In the genomic region with DNA sequence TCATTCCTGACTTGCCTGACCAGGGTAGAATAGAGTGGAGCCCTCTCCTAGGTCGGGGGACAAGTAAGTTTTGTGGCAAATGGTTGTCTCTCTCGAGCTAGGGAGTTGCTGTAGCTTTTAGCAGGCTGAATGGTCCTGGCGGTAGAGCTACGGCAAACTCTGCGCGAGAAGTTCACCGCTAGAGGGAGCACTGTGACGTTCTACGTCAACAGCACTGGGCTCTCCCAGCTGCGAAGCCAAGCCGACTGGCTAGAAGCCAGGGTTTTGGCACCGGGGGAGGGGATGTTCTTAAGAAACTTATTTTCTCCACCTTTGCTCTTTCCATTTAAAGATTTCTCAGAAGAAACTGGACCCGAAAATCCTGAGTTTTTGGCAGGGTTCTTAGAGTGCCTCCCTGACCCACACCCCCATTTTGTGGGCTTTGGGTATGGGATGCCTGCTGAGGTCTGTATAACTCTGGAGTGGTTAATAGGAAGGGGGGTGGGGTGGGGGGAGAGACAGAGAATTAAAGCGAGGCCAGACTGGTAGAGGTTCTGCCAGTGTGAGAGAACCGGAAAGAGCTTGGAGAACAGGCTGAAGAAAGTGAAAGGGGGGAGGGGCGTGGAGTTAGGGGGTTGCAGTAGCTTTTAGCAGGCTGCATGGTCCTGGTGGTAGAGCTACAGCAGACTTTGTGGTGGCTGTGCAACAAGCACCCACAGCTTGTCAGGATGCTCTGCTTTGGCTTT, we compare ENCODE assay signal across 9 mouse cellular contexts. TPM values are rescaled to one million over a fixed set of nuclear protein-coding genes. Genes with fewer than 3 reads are reported as not detected.
DNase-seq lines count a peak whose midpoint lies in the region; TF ChIP-seq lines count a peak whose summit lies in the region.
"Had no signal": no experiment of that assay in that cellular context is flagged by ENCODE, and none has a peak within 500 bp of the region (broad histone marks: within the 10 kb centered on the region; RNA-seq: fewer than 3 reads in every experiment).

No protein-coding gene starts in this region.

- 9% methylated on average over 16 of the region's 16 CpGs for WGBS in hindbrain, embryonic 10.5 days
- 9% methylated on average over 16 of the region's 16 CpGs for WGBS in lung, adult 2 months

- no peaks in the 10 kb centered on the region for H3K36me3 ChIP-seq in hindbrain, embryonic 10.5 days

- TF ChIP-seq CTCF in lung, adult 2 months (IDR thresholded peaks at IDR 0.05; ENCODE audit: insufficient read depth, low read length): peak; percentile 78

- peak overlapping the region; percentile 47; the same call in 1 of the 2 replicates for H3K27ac ChIP-seq in hindbrain, embryonic 10.5 days

- no peaks in the 10 kb centered on the region for H3K27me3 ChIP-seq in hindbrain, embryonic 10.5 days (ENCODE audit: insufficient read depth, poor library complexity, severe bottlenecking)
- H3K27me3 ChIP-seq: megakaryocyte, embryonic 14.5 days had no signal

- no peaks in the 10 kb centered on the region for H3K9me3 ChIP-seq in hindbrain, embryonic 10.5 days
- H3K9me3 ChIP-seq: megakaryocyte, embryonic 14.5 days had no signal

- peak; percentile 56 for DNase-seq in WW6 (ENCODE audit: low read depth, low spot score)
- peak; percentile 97 to 98 for DNase-seq in cerebellum, postnatal 14 days
- peak; percentile 76 to 87 for DNase-seq in frontal cortex, postnatal 14 days (ENCODE audit: low spot score in 2 of 2)
- peak; percentile 88 for DNase-seq in hindbrain, embryonic 10.5 days (ENCODE audit: low spot score)
- peak; percentile 73 to 91 for DNase-seq in layer of hippocampus, adult 8-10 months (ENCODE audit: low spot score in 2 of 2)
- DNase-seq in lung, adult 2 months: peak; percentile 67
- DNase-seq in retina, adult 2 months (ENCODE audit: low read depth, low spot score): peak; percentile 75
- peak; percentile 55 for DNase-seq in urinary bladder, adult 2 months (ENCODE audit: low spot score)

- H3K4me3 ChIP-seq in hindbrain, embryonic 10.5 days: peak overlapping the region; percentile 24
- H3K4me3 ChIP-seq in lung, adult 2 months (replicated peaks; ENCODE audit: extremely low read depth, low read depth, low read length): no peak overlapping the region
- H3K4me3 ChIP-seq: megakaryocyte, embryonic 14.5 days had no signal

- no peak for TF ChIP-seq POLR2A in lung, adult 2 months (IDR thresholded peaks at IDR 0.05; ENCODE audit: borderline replicate concordance, extremely low read depth, low read depth, low read length)

- H3K4me1 ChIP-seq in hindbrain, embryonic 10.5 days (replicated peaks): peaks cover 19% of the 10 kb centered on the region
- no peaks in the 10 kb centered on the region for H3K4me1 ChIP-seq in lung, adult 2 months (ENCODE audit: control insufficient read depth, insufficient read depth, low read length)
- H3K4me1 ChIP-seq: megakaryocyte, embryonic 14.5 days had no signal

RNA-seq across cellular contexts. Expression of gene Klhl29, which starts 35.1 kb away (rescaled TPM):
- 1.4 and 1.8 TPM in 2 replicates for polyA plus RNA-seq in hindbrain, embryonic 10.5 days (2016; fragmentation: Nextera tagmentation; extraction: Ambion mirVana)
- total RNA-seq in layer of hippocampus, adult 8-10 months (2022): 10 to 100 TPM; 28.5 to 41.3 (median 33.1) TPM
- 4.6 and 6.1 TPM in 2 replicates for polyA plus RNA-seq in lung, adult 2 months (2012; rRNA removed)
- 7.8 and 8.7 TPM in 2 replicates for polyA plus RNA-seq in urinary bladder, adult 2 months (2012; rRNA removed)
